ENCODE assay signal across 8 mouse cellular contexts in the genomic region with DNA sequence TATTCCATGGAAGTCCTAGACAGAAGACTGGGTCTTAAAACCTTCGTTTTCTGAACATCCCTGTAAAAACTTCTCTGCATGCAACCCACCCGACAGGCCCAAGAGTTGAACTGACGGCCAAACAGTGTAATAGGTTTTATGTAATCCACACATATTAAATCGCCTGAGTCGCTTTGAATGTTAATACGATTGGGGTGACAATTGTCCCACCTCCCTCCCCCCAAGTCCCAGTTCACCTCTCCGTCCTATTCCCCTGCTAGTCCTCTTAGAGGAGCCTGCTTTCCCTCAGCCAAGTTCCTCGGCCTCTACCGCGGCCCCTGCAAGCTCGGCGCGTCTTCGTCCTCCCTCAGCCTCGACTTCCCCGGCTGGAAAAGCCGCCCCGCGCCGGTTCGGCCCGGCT. TPM values are rescaled to one million over a fixed set of nuclear protein-coding genes. Genes with fewer than 3 reads are reported as not detected.
DNase-seq lines count a peak whose midpoint lies in the region; ATAC-seq and TF ChIP-seq lines count a peak whose summit lies in the region.

No protein-coding gene starts in this region.

- H3K4me1 ChIP-seq in forebrain, embryonic 16.5 days (replicated peaks; ENCODE audit: control insufficient read depth, insufficient read depth, low read length), result peaks cover 26% of the 10 kb centered on the region
- peaks cover 6% of the 10 kb centered on the region for H3K4me1 ChIP-seq in liver, postnatal 0 days (ENCODE audit: insufficient read depth)
- H3K4me1 ChIP-seq in stomach, postnatal 0 days (replicated peaks; ENCODE audit: control insufficient read depth, insufficient read depth), result no peaks in the 10 kb centered on the region

- ATAC-seq in forebrain, embryonic 16.5 days, result peak; percentile 14
- ATAC-seq in liver, postnatal 0 days, result no peak
- peak; percentile 4; the same call in 1 of the 2 replicates for ATAC-seq in stomach, postnatal 0 days (ENCODE audit: low FRiP score, low TSS enrichment)

- peak overlapping the region; percentile 98 for H3K4me3 ChIP-seq in forebrain, embryonic 16.5 days (replicated peaks; ENCODE audit: low read length)
- H3K4me3 ChIP-seq in liver, postnatal 0 days (ENCODE audit: low read depth, low read length), result peak overlapping the region; percentile 92
- H3K4me3 ChIP-seq in stomach, postnatal 0 days (ENCODE audit: low read depth, low read length), result peak overlapping the region; percentile 99

- H3K27me3 ChIP-seq in forebrain, embryonic 16.5 days (replicated peaks; ENCODE audit: control insufficient read depth, insufficient read depth, low read length), result no peaks in the 10 kb centered on the region
- no peaks in the 10 kb centered on the region for H3K27me3 ChIP-seq in liver, postnatal 0 days (ENCODE audit: insufficient read depth, low read length)
- H3K27me3 ChIP-seq in stomach, postnatal 0 days (ENCODE audit: control insufficient read depth, insufficient read depth, low read length), result no peaks in the 10 kb centered on the region

- peak overlapping the region; percentile 95 for H3K9ac ChIP-seq in forebrain, embryonic 16.5 days (replicated peaks; ENCODE audit: low read depth, low read length)
- peak overlapping the region; percentile 99 for H3K9ac ChIP-seq in liver, postnatal 0 days (replicated peaks)
- H3K9ac ChIP-seq in stomach, postnatal 0 days (ENCODE audit: low read length), result peak overlapping the region; percentile 98

- H3K27ac ChIP-seq in forebrain, embryonic 16.5 days (ENCODE audit: low read length), result peak overlapping the region; percentile 98
- peak overlapping the region; percentile 99 for H3K27ac ChIP-seq in liver, postnatal 0 days (ENCODE audit: low read depth)
- peak overlapping the region; percentile 99 for H3K27ac ChIP-seq in stomach, postnatal 0 days (replicated peaks)

- TF ChIP-seq CTCF in liver, postnatal 0 days (IDR thresholded peaks at IDR 0.05; ENCODE audit: low read depth), result no peak
- TF ChIP-seq CTCF in stomach, postnatal 0 days (IDR thresholded peaks at IDR 0.05; ENCODE audit: low read depth), result no peak

- DNase-seq in kidney, adult 18-20 months, result peak; percentile 42
- DNase-seq in kidney, postnatal 14 days, result no peak
- peak; percentile 33 for DNase-seq in MN1 (ENCODE audit: low spot score)
- no peak for DNase-seq in liver, postnatal 0 days
- no peak for DNase-seq in stomach, postnatal 0 days (ENCODE audit: low spot score)
- no peak for DNase-seq in urinary bladder, postnatal 4 days (ENCODE audit: low spot score in 2 of 2)
- no peak for DNase-seq in thymus, postnatal 36 days

- no peak for TF ChIP-seq EP300 in liver, postnatal 0 days (IDR thresholded peaks at IDR 0.05; ENCODE audit: low read depth)
- no peak for TF ChIP-seq EP300 in stomach, postnatal 0 days (optimal IDR thresholded peaks at IDR 0.05)

- H3K9me3 ChIP-seq in forebrain, embryonic 16.5 days (ENCODE audit: control insufficient read depth, low read length), result no peaks in the 10 kb centered on the region
- no peaks in the 10 kb centered on the region for H3K9me3 ChIP-seq in liver, postnatal 0 days (ENCODE audit: low read length)
- no peaks in the 10 kb centered on the region for H3K9me3 ChIP-seq in stomach, postnatal 0 days (ENCODE audit: control insufficient read depth, low read length)

- whole genome bisulfite sequencing in forebrain, embryonic 16.5 days, result under 1% methylated on average over 21 of the region's 22 CpGs
- WGBS in liver, postnatal 0 days (ENCODE audit: insufficient replicate concordance), result 0% methylated on average over 22 of the region's 22 CpGs
- WGBS in stomach, postnatal 0 days, result 0% methylated on average over 22 of the region's 22 CpGs

- peaks cover under 1% of the 10 kb centered on the region; the same call in 1 of the 2 replicates for H3K36me3 ChIP-seq in forebrain, embryonic 16.5 days (ENCODE audit: control insufficient read depth, insufficient read depth)
- H3K36me3 ChIP-seq in liver, postnatal 0 days (replicated peaks; ENCODE audit: insufficient read depth, low read length), result no peaks in the 10 kb centered on the region; the same call in 1 of the 2 replicates
- no peaks in the 10 kb centered on the region for H3K36me3 ChIP-seq in stomach, postnatal 0 days (ENCODE audit: control insufficient read depth, insufficient read depth, low read length)

- H3K4me2 ChIP-seq in forebrain, embryonic 16.5 days (ENCODE audit: low read length), result peak overlapping the region; percentile 80
- peak overlapping the region; percentile 95 for H3K4me2 ChIP-seq in liver, postnatal 0 days (ENCODE audit: low read depth, low read length)
- H3K4me2 ChIP-seq in stomach, postnatal 0 days (replicated peaks; ENCODE audit: low read depth), result peak overlapping the region; percentile 49

RNA-seq across cellular contexts. Expression of a gene that starts 1.5 kb away (rescaled TPM):
- 3.7 and 3.9 TPM in 2 replicates for polyA plus RNA-seq in forebrain, embryonic 16.5 days (2015; fragmentation: Nextera tagmentation; extraction: Ambion mirVana)
- 12.6 and 16.4 TPM in 2 replicates for polyA plus RNA-seq in liver, postnatal 0 days (2015; fragmentation: Nextera tagmentation; extraction: Ambion mirVana)
- 9.8 and 10.2 TPM in 2 replicates for polyA plus RNA-seq in stomach, postnatal 0 days (2015; fragmentation: Nextera tagmentation; extraction: Ambion mirVana)

RNA-seq across cellular contexts. Expression of a gene that starts 2.2 kb away (rescaled TPM):
- 55.7 and 64.1 TPM in 2 replicates for polyA plus RNA-seq in forebrain, embryonic 16.5 days (2015; fragmentation: Nextera tagmentation; extraction: Ambion mirVana)
- polyA plus RNA-seq in liver, postnatal 0 days (2015; fragmentation: Nextera tagmentation; extraction: Ambion mirVana), result 19.5 and 21.2 TPM in 2 replicates
- polyA plus RNA-seq in stomach, postnatal 0 days (2015; fragmentation: Nextera tagmentation; extraction: Ambion mirVana), result 26.0 and 26.9 TPM in 2 replicates

Comparison
In these comparisons a context has a peak if more than half of its experiments do, and no peak if none do; other contexts are left out.
1. DNase-seq: peak in kidney, adult 18-20 months (single experiment) and MN1 (single experiment); none in kidney, postnatal 14 days (single experiment), liver, postnatal 0 days (single experiment), stomach, postnatal 0 days (single experiment), urinary bladder, postnatal 4 days (0 of 2) and thymus, postnatal 36 days (0 of 2).
2. Peak in every context shown above with its lines, with median percentiles within 50 percentile points of each other: H3K27ac ChIP-seq, H3K4me2 ChIP-seq, H3K4me3 ChIP-seq and H3K9ac ChIP-seq.